7 mouse cellular contexts compared by ENCODE assay signal in genomic region chr19:6992011-6992858, GRCm38 (mm10). TPM values are rescaled to one million over a fixed set of nuclear protein-coding genes. Genes with fewer than 3 reads are reported as not detected.
A peak's percentile ranks its signal among the peaks of the same experiment; 100 is the strongest.
DNase-seq lines count a peak whose midpoint lies in the region; ATAC-seq lines count a peak whose summit lies in the region.

Gene Dnajc4, minus strand, starts transcription at chr19:6992572.

- peak within 1 kb of the TSS; percentile 46 for H3K4me3 ChIP-seq in intestine, embryonic 14.5 days (ENCODE audit: low read depth, low read length)
- peak within 1 kb of the TSS; percentile 71 for H3K4me3 ChIP-seq in midbrain, embryonic 10.5 days

- no peak within 1 kb of the TSS for H3K27ac ChIP-seq in intestine, embryonic 14.5 days (ENCODE audit: low read depth)
- H3K27ac ChIP-seq in midbrain, embryonic 10.5 days (replicated peaks): peak within 1 kb of the TSS; percentile 87

- H3K4me1 ChIP-seq in intestine, embryonic 14.5 days (replicated peaks; ENCODE audit: control insufficient read depth, insufficient read depth, low read length): peaks cover 24% of the 10 kb centered on the region
- peaks cover 65% of the 10 kb centered on the region for H3K4me1 ChIP-seq in midbrain, embryonic 10.5 days

- DNase-seq in adrenal gland, adult 18-20 months (ENCODE audit: low spot score in 2 of 2): peak; percentile 90 to 91
- peak; percentile 100 for DNase-seq in embryo, embryonic 11 days
- DNase-seq in gastrocnemius, postnatal 25 days: peak; percentile 95
- DNase-seq in intestine, embryonic 14.5 days (ENCODE audit: low spot score): peak; percentile 94
- DNase-seq in left cerebral cortex, postnatal 25 days (ENCODE audit: low spot score in 2 of 2): peak; percentile 94 to 98
- DNase-seq in midbrain, embryonic 10.5 days (ENCODE audit: low spot score): peak; percentile 98
- DNase-seq in right cerebral cortex, postnatal 4 days: peak; percentile 93

- peak within 1 kb of the TSS; percentile 44 for H3K9ac ChIP-seq in intestine, embryonic 14.5 days (ENCODE audit: low read length)

- H3K36me3 ChIP-seq in intestine, embryonic 14.5 days (ENCODE audit: control insufficient read depth, insufficient read depth, low read length): no peaks in the 10 kb centered on the region
- peaks cover 4% of the 10 kb centered on the region; the same call in 1 of the 2 replicates for H3K36me3 ChIP-seq in midbrain, embryonic 10.5 days

- intact Hi-C loops in left cerebral cortex, postnatal 25 days (cut with DNase I): no loop called here

- ATAC-seq in intestine, embryonic 14.5 days (replicated peaks; ENCODE audit: low FRiP score, low TSS enrichment, low read depth): peak; percentile 90

- 1% methylated on average over 37 of the region's 37 CpGs for WGBS in intestine, embryonic 14.5 days
- WGBS in midbrain, embryonic 10.5 days: 3% methylated on average over 37 of the region's 37 CpGs

- H3K27me3 ChIP-seq in intestine, embryonic 14.5 days (replicated peaks; ENCODE audit: control insufficient read depth, insufficient read depth, low read length): no peaks in the 10 kb centered on the region
- H3K27me3 ChIP-seq in midbrain, embryonic 10.5 days (ENCODE audit: low read depth, poor library complexity, severe bottlenecking): no peaks in the 10 kb centered on the region

- H3K4me2 ChIP-seq in intestine, embryonic 14.5 days (ENCODE audit: low read length): peak within 1 kb of the TSS; percentile 74

- H3K9me3 ChIP-seq in intestine, embryonic 14.5 days (ENCODE audit: control insufficient read depth, low read length): no peaks in the 10 kb centered on the region
- no peaks in the 10 kb centered on the region for H3K9me3 ChIP-seq in midbrain, embryonic 10.5 days (replicated peaks)

RNA-seq across cellular contexts. Expression of gene Dnajc4, which starts in this region (rescaled TPM):
- total RNA-seq in adrenal gland, adult 18-20 months (2021): 10 to 100 TPM; 43.4 to 50.0 TPM
- 10 to 100 TPM; 31.3 to 32.9 TPM for total RNA-seq in gastrocnemius, postnatal 25 days (2021)
- polyA plus RNA-seq in intestine, embryonic 14.5 days (2014; fragmentation: Nextera tagmentation; extraction: Ambion mirVana): 23.3 and 25.2 TPM in 2 replicates
- 10 to 100 TPM; 20.1 to 21.0 TPM for total RNA-seq in left cerebral cortex, postnatal 25 days (2021)
- 20.8 and 23.1 TPM in 2 replicates for polyA plus RNA-seq in midbrain, embryonic 10.5 days (2016; fragmentation: Nextera tagmentation; extraction: Ambion mirVana)
